Mouse (Mus musculus) T-helper 1 cell (primary cell): ENCODE measurements around the gene Mst1.

ENCODE experiments used
- in situ Hi-C: fragments of 300-600 bp; cut with MboI, MseI; formaldehyde crosslinking; loops from one replicate; pipeline ENCODE4 v1.15.1; 2025; ENCODE audit warnings: high pct_unique_total_duplicates

Mst1 gene

GRCm38 (mm10) chr9:108056361-108057261 lies 23.6 kb upstream of the Mst1 start:
- in situ Hi-C loops = loop anchor here (5.0 kb wide), 1 partner anchor 39 kb away; no protein-coding TSS in a partner anchor

DNA sequence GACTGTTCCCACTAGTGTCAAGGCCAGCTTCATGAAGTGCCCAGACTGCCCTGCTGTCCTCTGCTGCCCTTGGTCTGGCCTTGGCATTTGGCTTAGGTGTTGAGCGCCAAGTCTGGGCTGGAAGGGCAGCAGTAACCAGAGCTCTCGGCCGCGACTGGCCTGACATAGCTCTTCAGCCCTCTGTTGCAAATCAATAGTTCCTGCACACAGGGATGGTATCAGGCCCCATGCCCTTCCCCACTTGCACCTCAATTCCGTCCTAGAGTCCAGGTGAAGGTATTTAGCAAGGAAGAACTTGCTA lies 23.0 kb upstream of the Mst1 start:
- in situ Hi-C loops = loop anchor here (5.0 kb wide), 1 partner anchor 40 kb away; no protein-coding TSS in a partner anchor

- in situ Hi-C loops = loop anchor here (5.0 kb wide), 1 partner anchor 41 kb away; no protein-coding TSS in a partner anchor
These were observed 21.9 kb upstream of the Mst1 start for GRCm38 (mm10) chr9:108058291-108058690.

DNA sequence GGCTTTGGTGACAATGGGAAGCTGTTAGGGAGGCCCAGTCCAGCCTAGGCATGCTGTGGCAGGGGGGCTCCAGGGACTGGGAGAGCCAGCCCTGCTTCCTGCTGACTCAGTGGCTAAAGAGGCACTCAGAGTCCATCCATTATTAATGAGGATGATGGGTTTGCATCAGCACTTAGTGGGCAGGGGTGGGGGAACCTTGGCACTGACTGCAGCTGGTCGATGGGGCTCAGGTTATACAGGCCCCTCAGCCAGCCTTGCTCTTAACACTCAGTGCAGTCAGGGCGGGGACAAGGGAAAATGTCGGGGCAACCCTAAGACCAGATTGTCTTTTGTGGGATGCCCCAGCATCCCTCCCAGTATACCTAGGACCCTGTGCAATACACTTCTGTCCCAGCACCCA lies 18.1 kb upstream of the Mst1 start:
- in situ Hi-C loops = no loop called here

GRCm38 (mm10) chr9:108063361-108063760 lies 16.9 kb upstream of the Mst1 start:
- in situ Hi-C loops = no loop called here

DNA sequence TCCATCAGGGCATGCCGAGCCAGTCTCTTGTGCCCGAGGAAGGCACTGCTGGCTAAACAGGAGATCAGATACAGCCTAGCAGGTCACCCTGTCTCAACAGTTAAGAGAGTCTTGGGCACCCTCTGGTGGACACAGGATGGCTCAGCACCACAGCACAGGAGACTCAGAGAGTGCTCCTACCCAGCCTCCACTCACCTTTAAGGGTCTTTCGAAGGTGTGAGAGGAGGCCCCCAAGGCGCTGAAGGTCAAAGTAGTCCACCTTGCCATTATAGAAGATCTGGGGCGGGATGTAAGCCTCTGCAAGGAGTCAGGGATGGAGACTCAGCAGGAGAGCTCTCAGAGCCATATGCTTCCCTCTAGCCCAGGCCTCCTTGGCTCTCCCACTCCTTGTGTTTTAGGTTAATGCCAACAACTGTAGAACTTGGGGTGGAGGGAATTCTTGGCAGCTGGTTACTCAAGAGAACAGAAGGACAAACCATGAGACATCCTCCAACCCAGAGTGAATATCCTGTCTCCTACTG lies 14.7 kb upstream of the Mst1 start:
- in situ Hi-C loops = loop anchor here (5.0 kb wide), 2 partner anchors 103 to 153 kb away; no protein-coding TSS in a partner anchor

- in situ Hi-C loops = loop anchor here (5.0 kb wide), 2 partner anchors 105 to 155 kb away; no protein-coding TSS in a partner anchor
These were observed 13.0 kb upstream of the Mst1 start for GRCm38 (mm10) chr9:108067199-108067598.

DNA sequence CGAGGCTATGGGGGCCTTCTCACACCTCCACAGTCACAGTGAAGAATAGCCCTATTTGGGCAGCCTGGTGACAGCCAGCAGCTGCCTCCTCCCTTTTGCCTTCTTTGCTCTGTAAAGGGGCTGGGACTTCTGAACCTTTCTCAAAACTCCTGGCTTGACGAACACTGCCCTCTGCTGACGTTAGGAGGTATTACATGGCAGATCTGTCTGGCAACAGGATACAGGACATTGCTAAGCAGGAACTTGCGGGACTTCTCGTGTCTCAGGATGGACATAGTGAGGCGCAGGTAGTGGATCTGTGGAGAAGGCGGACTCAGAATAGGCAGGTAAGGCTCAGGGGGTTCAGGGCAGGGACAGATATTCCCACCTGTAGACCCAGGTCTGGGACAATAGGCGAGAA lies 12.3 kb upstream of the Mst1 start:
- in situ Hi-C loops = loop anchor here (5.0 kb wide), 2 partner anchors 106 to 156 kb away; no protein-coding TSS in a partner anchor

GRCm38 (mm10) chr9:108069007-108069406 lies 11.2 kb upstream of the Mst1 start:
- in situ Hi-C loops = loop anchor here (5.0 kb wide), 2 partner anchors 107 to 157 kb away; no protein-coding TSS in a partner anchor

- in situ Hi-C loops = loop anchor here (5.0 kb wide), 2 partner anchors 107 to 157 kb away; no protein-coding TSS in a partner anchor
These were observed 10.7 kb upstream of the Mst1 start for GRCm38 (mm10) chr9:108069529-108069928.

GRCm38 (mm10) chr9:108071801-108072200 lies 8.4 kb upstream of the Mst1 start:
- in situ Hi-C loops = no loop called here

- in situ Hi-C loops = no loop called here
These were observed 7.7 kb upstream of the Mst1 start for GRCm38 (mm10) chr9:108072481-108072924.

DNA sequence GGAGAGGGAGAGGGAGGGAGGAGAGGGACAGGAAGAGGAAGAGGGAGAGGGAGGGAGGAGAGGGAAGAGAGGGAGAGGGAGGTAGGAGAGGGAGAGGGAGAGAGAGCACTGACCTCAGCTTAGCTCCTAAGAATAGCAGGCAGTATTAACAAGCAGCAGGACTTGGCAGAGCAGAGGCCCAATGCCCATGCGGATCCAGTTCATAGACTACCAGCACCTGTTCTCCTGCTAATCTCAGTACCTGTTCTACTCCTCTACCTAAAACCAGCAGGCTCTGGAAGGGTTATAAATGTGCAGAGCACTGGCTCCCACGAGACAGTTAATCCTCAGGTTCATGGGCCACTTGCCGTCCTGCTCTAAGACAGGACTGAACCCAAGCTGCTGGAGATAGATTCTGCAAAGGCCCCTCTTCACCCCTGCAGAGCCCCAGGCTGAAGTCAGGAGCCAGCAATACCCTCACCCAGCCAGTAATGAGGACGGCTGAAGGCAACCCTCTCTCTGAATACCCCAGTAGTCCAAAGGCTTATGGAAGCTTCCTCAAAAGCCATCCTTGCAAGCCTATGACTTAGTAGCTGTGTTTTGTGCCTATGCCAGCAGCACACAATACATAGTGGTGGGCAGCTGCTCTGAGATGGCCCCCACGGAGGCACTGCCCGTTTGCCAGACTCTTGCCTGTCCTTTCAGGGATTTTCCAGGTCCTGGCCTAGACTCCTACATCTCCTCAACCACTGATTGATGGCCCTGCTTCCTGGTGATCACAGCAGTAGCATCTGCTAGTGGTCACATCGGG lies 6.9 kb upstream of the Mst1 start:
- in situ Hi-C loops = no loop called here

DNA sequence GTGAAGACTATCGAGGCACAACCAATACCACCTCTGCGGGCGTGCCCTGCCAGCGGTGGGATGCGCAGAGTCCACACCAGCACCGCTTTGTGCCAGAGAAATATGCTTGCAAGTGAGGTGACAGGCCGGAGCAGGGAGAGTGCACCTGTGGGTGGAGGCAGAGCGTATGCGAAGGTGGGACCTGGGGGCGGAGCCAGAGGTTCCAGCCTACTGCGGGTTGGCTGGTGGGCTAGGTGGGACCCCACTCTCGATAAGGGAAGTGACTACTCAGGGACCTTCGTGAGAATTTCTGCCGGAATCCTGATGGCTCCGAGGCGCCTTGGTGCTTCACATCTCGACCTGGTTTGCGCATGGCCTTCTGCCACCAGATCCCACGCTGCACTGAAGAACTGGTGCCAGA lies 2.3 kb downstream of the Mst1 start:
- in situ Hi-C loops = no loop called here

DNA sequence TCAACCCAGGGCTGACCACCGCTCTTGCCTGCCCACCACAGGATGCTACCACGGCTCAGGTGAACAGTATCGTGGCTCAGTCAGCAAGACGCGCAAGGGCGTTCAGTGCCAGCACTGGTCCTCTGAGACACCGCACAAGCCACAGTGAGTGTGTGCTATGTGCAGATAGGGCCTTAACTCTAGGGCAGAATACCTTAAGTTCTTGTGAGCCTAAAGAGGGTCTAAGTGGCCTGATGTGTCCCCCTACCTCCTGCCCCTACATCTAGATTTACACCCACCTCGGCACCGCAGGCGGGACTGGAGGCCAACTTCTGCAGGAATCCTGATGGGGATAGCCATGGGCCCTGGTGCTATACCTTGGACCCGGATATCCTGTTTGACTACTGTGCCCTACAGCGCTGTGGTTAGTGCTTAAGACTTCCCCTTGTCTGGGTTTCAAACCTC lies 2.8 kb downstream of the Mst1 start, which contains the start of gene Rnf123:
Gene Rnf123 (minus strand): TSS at position 359 of the 444 bp plus-strand sequence.
- in situ Hi-C loops = no loop called here

DNA sequence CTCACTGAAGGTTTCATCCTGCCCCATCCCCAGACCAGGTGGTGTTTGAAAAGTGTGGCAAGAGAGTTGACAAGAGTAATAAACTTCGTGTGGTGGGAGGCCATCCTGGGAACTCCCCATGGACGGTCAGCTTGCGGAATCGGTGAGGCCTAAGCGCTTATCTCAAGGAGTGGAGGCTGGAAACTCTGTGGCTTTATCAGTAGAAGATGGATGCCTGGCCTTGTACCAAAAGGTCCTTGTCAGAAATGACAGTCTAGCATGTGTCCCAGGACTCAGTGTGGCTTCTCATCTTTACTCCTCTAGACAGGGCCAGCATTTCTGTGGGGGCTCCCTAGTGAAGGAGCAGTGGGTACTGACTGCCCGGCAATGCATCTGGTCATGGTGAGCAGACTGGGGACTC lies 3.3 kb downstream of the Mst1 start:
- in situ Hi-C loops = no loop called here

- in situ Hi-C loops = no loop called here
These were observed 5.0 kb downstream of the Mst1 start for GRCm38 (mm10) chr9:108085261-108085660.

DNA sequence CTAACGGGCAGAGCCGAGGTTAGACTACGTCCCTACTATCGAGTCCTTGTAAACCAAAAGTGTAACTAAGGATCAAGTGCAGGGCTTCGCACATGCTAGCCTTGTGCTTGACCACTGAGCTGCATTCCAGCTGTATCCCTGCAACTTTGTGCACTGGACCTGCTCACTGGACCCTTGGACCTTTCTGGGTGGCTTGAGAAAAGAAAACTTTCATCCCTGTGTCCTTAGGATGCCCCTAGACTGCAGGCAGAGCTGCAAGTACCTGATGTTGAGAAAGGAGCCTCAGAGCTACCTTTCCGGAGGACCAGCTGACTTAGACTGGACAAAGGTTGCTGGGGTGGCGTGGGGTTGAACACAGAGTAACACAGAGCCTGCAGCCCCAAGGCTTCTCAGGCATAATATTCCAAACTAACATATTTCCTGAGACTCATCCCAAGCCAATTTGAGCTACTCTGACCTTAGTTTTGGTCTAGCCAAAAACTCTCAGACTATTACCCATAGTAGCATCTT lies 10.4 kb downstream of the Mst1 start:
- in situ Hi-C loops = no loop called here

GRCm38 (mm10) chr9:108093586-108093985 lies 13.3 kb downstream of the Mst1 start:
- in situ Hi-C loops = no loop called here

DNA sequence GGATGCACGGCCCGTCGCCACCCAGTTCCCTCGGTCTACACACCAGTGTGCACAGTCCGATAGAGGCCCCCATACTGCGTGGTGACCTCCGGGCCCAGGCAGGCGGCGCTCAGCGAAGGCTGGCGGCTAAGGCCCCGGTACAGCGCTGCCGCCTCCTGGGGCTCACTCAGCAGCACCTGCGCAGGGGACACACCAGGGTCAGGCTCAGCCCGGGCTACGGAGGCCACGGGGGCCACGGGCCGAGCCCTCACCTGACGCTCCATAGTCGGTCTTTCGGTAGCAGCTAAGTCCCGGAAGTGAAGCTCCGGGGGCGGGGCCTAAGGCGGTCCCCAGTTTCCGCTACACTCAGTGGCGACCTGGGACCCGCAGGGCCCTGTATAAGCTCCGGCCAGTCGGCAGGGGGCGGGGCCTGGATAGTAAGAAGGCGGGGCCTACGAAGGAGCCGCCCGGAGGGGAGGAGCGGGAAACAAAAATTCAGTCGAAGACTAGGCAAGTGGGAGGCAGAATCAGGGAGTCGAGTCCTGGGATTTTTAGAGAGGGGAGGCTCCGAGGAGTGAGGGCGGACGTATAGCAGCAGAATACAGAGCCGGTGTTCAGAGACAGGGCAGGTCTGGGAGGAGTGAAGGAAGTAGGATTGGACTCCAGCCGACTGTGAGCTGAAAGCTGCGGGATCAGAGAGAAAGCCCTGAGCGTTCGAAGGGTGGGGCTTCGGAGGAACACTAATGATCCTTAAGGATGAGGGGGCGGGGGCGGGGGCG lies 14.1 kb downstream of the Mst1 start, which contains the start of gene Apeh:
Gene Apeh (minus strand): TSS at position 423 of the 758 bp plus-strand sequence.
- in situ Hi-C loops = no loop called here

DNA sequence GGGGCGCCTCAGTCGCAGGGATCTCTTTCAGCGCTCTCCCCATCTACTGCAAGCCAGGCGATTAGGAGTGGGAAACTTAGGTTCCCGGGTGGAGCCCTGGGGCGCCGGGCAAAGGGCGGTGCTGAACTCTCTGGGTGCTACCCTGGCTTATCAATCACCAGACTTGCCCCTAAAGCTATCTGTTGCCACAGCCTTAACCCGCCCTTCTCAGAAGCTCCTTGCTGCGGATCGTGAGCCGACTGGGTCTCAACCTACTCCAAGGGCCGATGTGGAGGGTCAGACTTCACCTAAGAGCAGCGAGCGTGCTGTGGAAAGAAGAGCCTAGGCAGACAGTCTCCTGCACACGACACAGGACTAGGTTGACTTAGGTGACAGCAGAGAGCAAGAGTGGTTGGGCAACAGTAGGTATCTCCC lies 14.8 kb downstream of the Mst1 start:
- in situ Hi-C loops = loop anchor here (5.0 kb wide), 1 partner anchor 107 kb away; no protein-coding TSS in a partner anchor
